Mouse (Mus musculus) cerebellum, postnatal 25 days (tissue): Measurements from ENCODE around the gene Gm45213.
A peak's percentile ranks its signal among the peaks of the same experiment; 100 is the strongest.
"Not testable (repeated sequence)": the region's sequence is repeated elsewhere in the genome, so short reads cannot be mapped to it uniquely, and the experiment has no call there.

Experiments
- DNase-seq, 2 experiments: peaks; one replicate each; pipeline ENCODE4 v3.0.0; 2021; ENCODE audit warnings: mixed read lengths in 2 of 2

Gene Gm45213

DNA sequence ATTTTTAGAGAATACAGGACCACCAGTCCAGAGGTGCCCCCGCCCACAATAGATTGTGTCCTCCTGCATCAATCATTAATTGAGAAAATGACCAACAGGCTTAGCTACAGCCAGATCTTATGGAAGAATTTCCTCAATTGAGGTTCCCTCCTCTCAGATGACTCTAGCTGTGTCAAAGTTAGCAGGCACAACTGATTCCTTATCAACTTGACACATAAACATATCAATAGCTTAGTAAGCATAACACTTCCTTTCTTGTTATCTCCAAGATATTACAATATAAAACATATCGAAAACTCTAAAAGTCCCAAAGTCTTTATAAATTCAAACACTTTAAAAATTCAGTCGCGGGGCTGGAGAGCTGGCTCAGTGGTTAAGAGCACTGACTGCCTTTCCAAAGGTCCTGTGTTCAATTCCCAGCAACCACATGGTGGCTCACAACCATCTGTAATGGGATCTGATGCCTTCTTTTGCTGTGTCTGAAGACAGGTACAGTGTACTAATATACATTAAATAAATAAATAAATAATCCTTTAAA is 10.6 kb downstream of the Gm45213 start:
- no peak for DNase-seq

DNA sequence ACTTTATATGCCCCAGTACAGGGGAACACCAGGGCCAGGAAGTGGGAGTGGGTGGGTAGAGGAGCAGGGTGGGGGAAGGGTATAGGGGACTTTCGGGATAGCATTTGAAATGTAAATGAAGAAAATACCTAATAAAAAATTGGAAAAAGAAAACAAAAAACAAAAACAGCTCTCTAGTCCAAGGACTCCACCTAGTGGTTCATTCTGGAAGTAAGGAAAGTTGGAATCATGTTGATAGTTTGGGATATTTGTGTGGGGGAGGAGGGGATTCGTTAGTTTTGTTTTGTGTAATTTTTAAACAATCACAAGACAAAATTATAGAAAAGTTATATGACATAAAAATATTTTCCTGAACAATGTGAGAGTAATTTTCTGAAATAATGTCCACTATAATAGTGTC is 12.0 kb downstream of the Gm45213 start:
- not testable (repeated sequence) for DNase-seq

DNA sequence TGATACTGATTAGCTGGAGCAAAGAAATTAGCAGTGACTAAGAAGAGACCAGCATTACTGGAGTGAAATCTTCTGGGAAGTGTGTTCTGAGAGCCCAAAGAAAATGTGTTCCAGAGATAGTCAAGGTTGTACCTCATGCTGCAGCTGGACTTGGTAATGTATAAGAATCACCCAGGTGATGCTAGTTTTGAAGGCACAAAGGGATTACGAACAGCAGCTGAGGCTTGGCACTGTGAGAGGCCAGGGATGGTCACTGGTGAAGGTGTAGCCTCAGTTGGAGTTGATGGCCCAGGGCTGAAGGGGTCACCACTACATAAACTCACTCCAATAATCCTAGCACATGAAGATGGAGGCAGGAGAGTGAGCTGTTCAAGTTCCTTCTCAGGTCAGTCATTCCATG is 15.3 kb downstream of the Gm45213 start, which contains the start of gene Snrpa1:
TSS of gene Snrpa1 (plus strand) at position 301 of the 400 bp plus-strand sequence.
- no peak for DNase-seq

GRCm38 (mm10) chr7:66060066-66060956 is 16.9 kb downstream of the Gm45213 start:
- DNase-seq, result peak; percentile 92 to 93

DNA sequence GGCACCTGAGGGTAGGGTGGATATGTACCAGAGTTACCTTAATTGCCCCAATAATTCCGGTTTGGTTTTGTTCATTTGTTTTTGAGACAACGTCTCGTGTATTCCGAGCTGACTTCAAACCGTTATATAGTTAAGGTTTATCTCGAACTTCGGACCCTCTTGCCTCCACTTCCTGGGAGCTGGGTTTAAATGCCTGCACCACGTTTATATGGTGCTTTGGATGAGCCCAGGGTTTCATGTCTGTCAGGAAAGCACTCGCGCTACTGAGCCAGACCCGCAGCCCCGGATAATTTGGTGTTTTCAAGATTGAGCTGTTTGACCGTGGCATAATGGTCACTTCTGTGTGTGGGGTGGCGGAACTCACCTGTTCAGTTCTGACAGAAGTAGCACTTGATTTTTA is 17.7 kb downstream of the Gm45213 start:
- DNase-seq, result no peak

GRCm38 (mm10) chr7:66076411-66076810 is 33.0 kb downstream of the Gm45213 start:
- DNase-seq, result peak; percentile 34 to 49

DNA sequence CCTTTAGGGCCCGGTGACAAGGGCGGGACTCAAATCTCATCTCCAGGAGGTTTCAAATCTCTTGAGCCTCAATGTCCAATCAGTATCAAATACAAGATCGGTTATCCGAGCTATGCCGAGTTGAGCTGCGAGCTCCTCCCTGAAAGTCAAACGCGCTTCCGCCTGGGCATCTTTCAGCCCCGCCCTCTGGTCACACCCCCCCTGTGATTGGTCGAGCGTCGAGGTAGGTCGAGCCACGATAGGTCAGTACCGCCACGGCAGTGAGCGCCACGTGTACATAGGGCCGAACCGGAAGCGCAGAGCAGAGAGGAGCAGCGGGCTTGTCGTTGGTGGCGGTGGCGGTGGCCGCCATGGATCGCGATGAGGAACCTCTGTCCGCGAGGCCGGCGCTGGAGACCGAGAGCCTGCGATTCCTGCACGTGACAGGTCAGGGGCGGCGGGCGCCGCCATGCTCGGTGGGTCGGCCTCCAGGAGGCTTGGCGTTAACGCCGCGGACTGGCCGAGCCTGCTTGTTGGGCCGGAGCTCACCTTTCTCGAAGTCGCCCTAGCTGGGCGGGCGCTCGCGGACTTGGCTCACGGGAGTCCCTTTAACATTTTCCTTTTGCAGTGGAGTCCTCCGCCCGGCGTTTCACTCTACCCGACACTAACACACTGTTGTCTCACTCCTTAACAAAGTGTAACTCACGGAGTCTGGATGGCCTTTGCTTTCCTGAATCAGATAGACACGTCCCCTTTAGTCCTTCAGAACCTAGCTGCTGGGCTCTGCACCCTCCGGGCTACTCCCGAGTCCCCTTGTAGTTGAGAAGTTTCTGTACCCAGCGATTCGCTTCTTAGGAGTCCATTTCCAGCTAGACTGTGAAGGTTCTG is 36.2 kb downstream of the Gm45213 start, which contains the start of gene Selenos:
TSS of gene Selenos (plus strand) at position 286 of the 867 bp plus-strand sequence.
- DNase-seq, result peak; percentile 95 to 96

GRCm38 (mm10) chr7:66080231-66080613 is 36.8 kb downstream of the Gm45213 start:
- DNase-seq, result no peak

GRCm38 (mm10) chr7:66083757-66084156 is 40.4 kb downstream of the Gm45213 start:
- DNase-seq, result no peak

GRCm38 (mm10) chr7:66084546-66084945 is 41.1 kb downstream of the Gm45213 start:
- DNase-seq, result no peak

DNA sequence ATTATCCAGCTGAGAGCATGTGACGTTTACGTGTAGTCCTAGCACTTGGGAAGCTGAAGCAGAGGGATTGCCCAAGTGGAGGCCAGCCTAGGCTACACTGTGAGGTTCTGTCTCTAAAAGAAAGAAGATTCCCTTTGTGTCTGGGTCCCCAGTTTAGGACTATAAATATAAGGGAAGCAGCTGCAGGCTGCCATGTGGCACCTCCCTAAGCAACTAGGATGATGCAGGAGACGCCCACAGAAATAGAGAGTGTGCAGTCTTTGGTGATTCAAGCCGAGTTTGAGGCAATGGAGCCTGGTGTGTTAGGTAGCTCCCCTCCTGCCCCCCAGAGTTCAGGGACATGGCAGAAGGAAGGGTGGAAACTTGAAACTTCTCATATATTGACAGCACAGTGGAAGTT is 44.2 kb downstream of the Gm45213 start:
- DNase-seq, result no peak

DNA sequence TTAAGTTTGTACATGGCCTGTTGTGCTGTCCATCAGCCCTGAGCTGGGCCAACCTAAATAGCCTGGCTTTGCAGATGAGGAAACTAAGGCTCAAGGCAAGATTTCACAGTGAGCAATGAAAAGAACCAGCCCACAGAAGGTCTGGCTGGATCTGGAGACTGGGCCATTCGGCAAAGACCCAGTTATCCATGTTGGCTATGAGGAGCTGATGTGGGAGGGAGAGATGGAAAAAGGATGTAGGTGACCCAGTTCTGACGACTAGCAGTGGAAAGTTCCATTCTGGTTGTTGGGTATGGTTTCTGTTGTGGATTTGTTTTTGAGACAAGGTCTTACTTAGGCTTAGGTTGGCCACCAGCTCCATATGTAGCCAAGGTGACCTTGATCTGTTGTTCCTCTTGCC is 44.7 kb downstream of the Gm45213 start:
- no peak for DNase-seq

GRCm38 (mm10) chr7:66090676-66091190 is 47.3 kb downstream of the Gm45213 start:
- no peak for DNase-seq

DNA sequence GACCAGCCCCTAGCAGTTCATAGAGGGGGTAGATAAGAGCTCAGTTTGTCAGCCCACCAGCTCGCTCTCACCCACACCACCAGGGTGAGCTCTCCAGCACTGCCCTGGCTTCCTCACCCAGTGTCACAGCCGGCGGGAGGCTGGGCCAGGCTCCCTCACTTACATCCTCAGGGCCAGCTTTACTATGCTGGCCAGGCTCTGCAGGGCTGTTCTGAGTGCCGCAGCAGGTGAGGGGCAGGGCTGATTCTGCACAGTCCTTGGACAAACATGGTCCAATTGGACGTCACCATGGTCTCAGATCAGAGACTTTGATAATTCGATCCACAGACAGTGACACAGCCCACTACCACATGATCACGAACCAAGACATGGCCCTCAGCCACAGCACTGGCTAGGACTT is 48.2 kb downstream of the Gm45213 start:
- DNase-seq, result no peak

GRCm38 (mm10) chr7:66092656-66093055 is 49.3 kb downstream of the Gm45213 start:
- peak; percentile 26 to 53 for DNase-seq

- DNase-seq, result peak; percentile 34 to 65
These were observed 50.7 kb downstream of the Gm45213 start for GRCm38 (mm10) chr7:66094141-66094540.

- DNase-seq, result no peak
These were observed 55.4 kb downstream of the Gm45213 start for GRCm38 (mm10) chr7:66098803-66099202.

- peak in 1 of 2 experiments; percentile 30 for DNase-seq
These were observed 58.5 kb downstream of the Gm45213 start for GRCm38 (mm10) chr7:66101866-66102265.

DNA sequence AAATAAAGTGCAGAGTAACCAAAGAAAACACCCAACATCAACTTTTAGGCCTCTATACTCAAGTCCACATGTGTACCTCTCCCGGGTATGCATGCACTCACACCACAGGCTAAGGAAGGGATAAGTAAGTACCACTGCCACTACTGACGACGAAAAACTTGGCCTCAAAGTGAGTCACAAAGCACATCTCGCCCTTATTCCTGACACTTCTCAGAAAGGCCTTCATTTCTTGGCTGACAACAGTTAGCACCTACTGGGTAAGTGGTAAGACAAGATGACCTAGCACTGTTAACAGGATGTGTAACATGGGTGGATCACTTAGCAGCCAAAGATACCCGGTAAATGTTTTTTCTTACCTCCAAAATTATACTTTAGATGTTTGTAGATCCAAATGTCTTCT is 61.1 kb downstream of the Gm45213 start:
- no peak for DNase-seq

- no peak for DNase-seq
These were observed 62.4 kb downstream of the Gm45213 start for GRCm38 (mm10) chr7:66105771-66106170.

GRCm38 (mm10) chr7:66106581-66107056 is 63.2 kb downstream of the Gm45213 start:
- DNase-seq, result no peak

- no peak for DNase-seq
These were observed 63.8 kb downstream of the Gm45213 start for GRCm38 (mm10) chr7:66107206-66107605.

DNA sequence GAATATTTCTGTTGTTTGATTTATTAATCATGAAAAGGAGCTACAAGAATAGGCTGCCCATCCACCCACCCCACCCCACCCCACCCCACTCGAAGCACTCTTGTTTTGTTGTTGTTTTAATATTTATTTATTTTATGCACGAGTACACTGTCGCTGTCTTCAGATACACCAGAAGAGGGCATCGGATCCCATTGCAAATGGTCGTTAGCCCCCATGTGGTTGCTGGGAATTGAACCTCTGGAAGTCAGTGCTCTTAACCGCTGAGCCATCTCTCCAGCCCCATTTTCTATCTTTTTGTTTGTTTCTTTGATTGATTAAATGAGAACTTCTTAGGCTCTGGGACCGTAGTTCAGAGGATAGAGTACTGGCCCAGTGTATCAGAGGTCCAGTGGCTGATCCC is 64.5 kb downstream of the Gm45213 start:
- peak in 1 of 2 experiments; percentile 36 for DNase-seq
